Mouse (Mus musculus) myocyte (in vitro differentiated cells): ENCODE results near the gene Gkap1.

ENCODE experiments used
- MAX ChIP-seq: IDR thresholded peaks from one replicate; pipeline ENCODE4 v1.6.1; 2011; ENCODE audit warnings: low read depth, mild to moderate bottlenecking, control low read depth
- MYOD1 ChIP-seq, 3 experiments: IDR thresholded peaks; one replicate each; pipeline ENCODE4 v1.6.1; 2011; ENCODE audit warnings: control low read depth in 2 of 3, low read depth in 2 of 3, mild to moderate bottlenecking in 2 of 3, moderate library complexity in 1 of 3; ENCODE audit not compliant: insufficient read length in 2 of 3, control insufficient read depth in 1 of 3

DNA sequence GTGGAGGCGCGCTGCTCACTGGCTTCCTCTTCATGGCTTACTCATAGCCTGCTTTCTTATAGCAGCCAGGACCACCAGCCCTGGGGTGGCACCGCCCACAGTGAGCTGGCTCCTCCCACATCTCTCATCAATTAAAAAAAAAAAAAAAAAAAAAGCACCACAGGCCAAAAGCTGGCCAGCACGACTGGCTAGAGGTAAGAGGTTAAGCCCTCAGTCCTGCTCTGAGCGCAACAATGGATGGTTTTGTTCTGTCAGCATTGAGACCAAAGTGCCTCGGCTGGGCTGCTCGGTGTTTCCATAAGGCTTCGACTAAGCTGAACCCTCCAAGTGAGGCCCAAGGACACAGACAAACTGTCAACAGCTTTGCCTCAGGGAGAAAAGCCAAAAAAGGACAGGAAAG is 49.8 kb downstream of the Gkap1 start:
- TF ChIP-seq MAX, result no peak
- TF ChIP-seq MYOD1 (IDR thresholded peaks at IDR 0.05; ENCODE audit: control insufficient read depth in 1 of 3, insufficient read length in 2 of 3, low read depth in 2 of 3), result no peak
